Mouse (Mus musculus) myocyte (in vitro differentiated cells): ENCODE data around the gene Fam173a.

Experiments
- CEBPB ChIP-seq: IDR thresholded peaks from 2 replicates; pipeline ENCODE4 v1.6.1; 2011; ENCODE audit warnings: mild to moderate bottlenecking, moderate library complexity; ENCODE audit not compliant: poor library complexity, insufficient read depth, severe bottlenecking
- E2F4 ChIP-seq: IDR thresholded peaks from one replicate; pipeline ENCODE4 v1.6.1; 2011; ENCODE audit warnings: mild to moderate bottlenecking, control low read depth, moderate library complexity; ENCODE audit not compliant: insufficient read depth
- MAX ChIP-seq: IDR thresholded peaks from one replicate; pipeline ENCODE4 v1.6.1; 2011; ENCODE audit warnings: low read depth, mild to moderate bottlenecking, control low read depth
- POLR2A ChIP-seq: IDR thresholded peaks from one replicate; pipeline ENCODE4 v1.6.1; 2011; ENCODE audit warnings: low read depth, mild to moderate bottlenecking, control low read depth, moderate library complexity; ENCODE audit not compliant: insufficient read length
- POLR2AphosphoS2 ChIP-seq: IDR thresholded peaks from one replicate; pipeline ENCODE4 v1.6.1; 2011; ENCODE audit warnings: low read depth, control low read depth; ENCODE audit not compliant: insufficient read length
- SRF ChIP-seq: IDR thresholded peaks from one replicate; pipeline ENCODE4 v1.6.1; 2011; ENCODE audit warnings: low read depth; ENCODE audit not compliant: control insufficient read depth, insufficient read length
- USF1 ChIP-seq: IDR thresholded peaks from one replicate; pipeline ENCODE4 v1.6.1; 2011; ENCODE audit warnings: low read depth, mild to moderate bottlenecking, control low read depth, moderate library complexity

- TF ChIP-seq USF1 (no peak), POLR2A (no peak), E2F4 (no peak), SRF (no peak), MAX (no peak), POLR2AphosphoS2 (no peak), CEBPB (no peak)
These were observed 35.0 kb upstream of the Fam173a start for GRCm38 (mm10) chr17:25827546-25828222.
